Mouse (Mus musculus) cerebellum, adult 18-20 months (tissue): Measurements from ENCODE around the gene Kcnj14.

ENCODE experiments used
- DNase-seq, 2 experiments: peaks; one replicate each; pipeline ENCODE4 v3.0.0; 2021

The Kcnj14 gene

GRCm38 (mm10) chr7:45824598-45824997 is at the start of gene Kcnj14:
Gene Kcnj14 (minus strand): TSS chr7:45824782.
- no peak for DNase-seq

- peak; percentile 66 to 71 for DNase-seq
Observed at GRCm38 (mm10) chr7:45873061-45873947, 48.7 kb upstream of the Kcnj14 start.

- DNase-seq, result peak; percentile 92 to 94
Observed at GRCm38 (mm10) chr7:45872624-45873023, 48.0 kb upstream of the Kcnj14 start, which contains the start of gene Kdelr1. Gene Kdelr1 (plus strand): TSS chr7:45872772.

GRCm38 (mm10) chr7:45870282-45871058 is 45.9 kb upstream of the Kcnj14 start:
- DNase-seq, result peak in 1 of 2 experiments; percentile 15

GRCm38 (mm10) chr7:45869787-45870186 is 45.2 kb upstream of the Kcnj14 start:
- DNase-seq, result no peak

- no peak for DNase-seq
Observed at GRCm38 (mm10) chr7:45869107-45869670, 44.6 kb upstream of the Kcnj14 start.

- no peak for DNase-seq
Observed at GRCm38 (mm10) chr7:45867871-45868270, 43.3 kb upstream of the Kcnj14 start.

GRCm38 (mm10) chr7:45865925-45866910 is 41.6 kb upstream of the Kcnj14 start:
- peak; percentile 68 to 77 for DNase-seq

- no peak for DNase-seq
Observed at GRCm38 (mm10) chr7:45864435-45864834, 39.9 kb upstream of the Kcnj14 start.

GRCm38 (mm10) chr7:45862804-45863203 is 38.2 kb upstream of the Kcnj14 start:
- DNase-seq, result no peak

- DNase-seq, result no peak
Observed at GRCm38 (mm10) chr7:45859008-45859407, 34.4 kb upstream of the Kcnj14 start.

- peak; percentile 69 to 72 for DNase-seq
Observed at GRCm38 (mm10) chr7:45856950-45857901, 32.6 kb upstream of the Kcnj14 start.

GRCm38 (mm10) chr7:45853089-45853488 is 28.5 kb upstream of the Kcnj14 start:
- DNase-seq, result no peak

GRCm38 (mm10) chr7:45850661-45851060 is 26.1 kb upstream of the Kcnj14 start:
- no peak for DNase-seq

- no peak for DNase-seq
Observed at GRCm38 (mm10) chr7:45848447-45849027, 24.0 kb upstream of the Kcnj14 start.

- no peak for DNase-seq
Observed at GRCm38 (mm10) chr7:45842950-45843744, 18.6 kb upstream of the Kcnj14 start.

- DNase-seq, result no peak
Observed at GRCm38 (mm10) chr7:45833924-45834323, 9.3 kb upstream of the Kcnj14 start.

- no peak for DNase-seq
Observed at GRCm38 (mm10) chr7:45833148-45833790, 8.7 kb upstream of the Kcnj14 start.

- peak in 1 of 2 experiments; percentile 20 for DNase-seq
Observed at GRCm38 (mm10) chr7:45832428-45832827, 7.8 kb upstream of the Kcnj14 start.
